Mouse (Mus musculus) forebrain, embryonic 15.5 days (tissue): ENCODE results near the gene Epor. TPM values are rescaled to one million over a fixed set of nuclear protein-coding genes. Genes with fewer than 3 reads are reported as not detected.

Experiments used
- ATAC-seq: fragments of 200-750 bp; cut with Nextera tagmentation; replicated peaks from 2 replicates; pipeline ENCODE4 v1.8.0; 2017; ENCODE audit warnings: mild to moderate bottlenecking, moderate TSS enrichment, moderate library complexity
- H3K27ac ChIP-seq: fragments of 300-500 bp; sonication (generic); replicated peaks from 2 replicates; pipeline ENCODE4 v1.5.1; 2015; ENCODE audit warnings: mild to moderate bottlenecking, inconsistent platforms
- H3K27me3 ChIP-seq: fragments of 300-500 bp; sonication (generic); 2 replicates; pipeline ENCODE4 v1.6.1; 2015; ENCODE audit warnings: inconsistent platforms
- H3K36me3 ChIP-seq: fragments of 300-500 bp; sonication (generic); 2 replicates; pipeline ENCODE4 v1.6.1; 2015; ENCODE audit warnings: mild to moderate bottlenecking, inconsistent platforms
- H3K4me1 ChIP-seq: fragments of 300-500 bp; sonication (generic); 2 replicates; pipeline ENCODE4 v1.6.1; 2015; ENCODE audit warnings: inconsistent platforms
- H3K4me2 ChIP-seq: fragments of 300-500 bp; sonication (generic); replicated peaks from 2 replicates; pipeline ENCODE4 v1.6.1; 2015; ENCODE audit warnings: mild to moderate bottlenecking, inconsistent platforms
- H3K4me3 ChIP-seq: fragments of 300-500 bp; sonication (generic); 2 replicates; pipeline ENCODE4 v1.5.1; 2015; ENCODE audit warnings: mild to moderate bottlenecking, inconsistent platforms
- H3K9ac ChIP-seq: fragments of 300-500 bp; sonication (generic); replicated peaks from 2 replicates; pipeline ENCODE4 v1.6.1; 2015; ENCODE audit warnings: mild to moderate bottlenecking, inconsistent platforms
- H3K9me3 ChIP-seq: fragments of 300-500 bp; sonication (generic); 2 replicates; pipeline ENCODE4 v1.6.1; 2016; ENCODE audit warnings: inconsistent platforms
- WGBS: fragments of 180-500 bp; shearing (Covaris S2); methylation state at CpG from one replicate; pipeline ENCODE4 v1.1.7; 2015; ENCODE audit warnings: mixed read lengths; 5-methylcytosine and 5-hydroxymethylcytosine counted together
- polyA plus RNA-seq: library from polyadenylated mRNA; unstranded; fragments of >200 nt; fragmentation: Nextera tagmentation; extraction: Ambion mirVana; gene quantifications from 2 replicates; pipeline ENCODE4 v1.2.1, GENCODE M21; 2015

The Epor gene
- 1.7 and 1.8 TPM in 2 replicates for polyA plus RNA-seq

DNA sequence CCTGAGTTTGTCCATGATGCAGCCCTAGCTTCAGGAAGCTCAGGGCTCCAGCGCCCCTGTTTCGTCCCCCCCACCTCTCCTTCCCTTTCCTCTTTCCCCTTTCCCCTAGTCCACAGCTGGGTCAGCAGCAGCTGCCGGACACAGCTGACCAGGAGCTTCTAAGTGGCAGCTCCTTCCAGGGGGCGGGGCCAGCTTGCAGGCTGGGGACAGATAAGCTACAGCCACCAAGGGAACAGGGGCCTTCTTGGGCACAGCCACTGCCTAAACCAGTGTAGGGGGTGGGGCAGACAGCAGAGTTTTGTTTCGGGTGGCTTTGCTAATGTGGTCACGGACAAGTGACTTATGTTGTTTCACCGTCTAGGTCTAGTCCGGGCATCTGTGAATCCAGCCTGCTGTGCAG, at the start of gene Epor:
Gene Epor, minus strand, starts transcription at position 90 of the 400 bp plus-strand sequence.
- Histone ChIP-seq H3K27ac (no peak within 1 kb of the TSS), H3K4me1 (peaks cover 20% of the 10 kb centered on the region), H3K9me3 (no peaks in the 10 kb centered on the region), H3K9ac (peak within 1 kb of the TSS; percentile 18; the same call in 1 of the 2 replicates), H3K36me3 (0 out of 2 replicates have a peak, but pooled peaks cover 3% of the 10 kb centered on the region), H3K4me3 (peak within 1 kb of the TSS; percentile 39), H3K4me2 (peak within 1 kb of the TSS; percentile 58), H3K27me3 (peaks cover 51% of the 10 kb centered on the region)
- ATAC-seq: no peak
- WGBS: 20% methylated on average over 8 of the region's 8 CpGs

DNA sequence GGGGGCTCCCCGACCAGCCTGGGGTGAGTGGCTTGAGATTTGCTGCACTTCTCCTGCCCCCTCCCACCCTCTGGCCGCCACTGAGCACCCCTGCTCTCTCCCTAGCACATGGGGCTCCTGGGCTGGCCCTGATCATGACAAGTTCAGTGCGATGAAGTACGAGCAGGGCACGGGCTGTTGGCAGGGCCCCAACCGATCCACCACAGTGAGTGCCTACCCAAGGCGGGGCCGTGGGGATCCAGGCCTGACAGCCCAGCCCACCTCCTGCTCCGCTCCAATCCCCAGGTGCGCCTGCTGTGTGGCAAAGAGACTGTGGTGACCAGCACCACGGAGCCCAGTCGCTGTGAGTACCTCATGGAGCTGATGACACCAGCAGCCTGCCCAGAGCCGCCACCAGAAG, 49.4 kb upstream of the Epor start:
- Histone ChIP-seq H3K36me3 (peaks cover 81% of the 10 kb centered on the region), H3K4me3 (no peak overlapping the region), H3K27me3 (no peaks in the 10 kb centered on the region), H3K9ac (no peak overlapping the region), H3K27ac (no peak overlapping the region), H3K4me1 (no peaks in the 10 kb centered on the region), H3K9me3 (no peaks in the 10 kb centered on the region), H3K4me2 (no peak overlapping the region)
- 92% methylated on average over 13 of the region's 13 CpGs for WGBS
- ATAC-seq: no peak

DNA sequence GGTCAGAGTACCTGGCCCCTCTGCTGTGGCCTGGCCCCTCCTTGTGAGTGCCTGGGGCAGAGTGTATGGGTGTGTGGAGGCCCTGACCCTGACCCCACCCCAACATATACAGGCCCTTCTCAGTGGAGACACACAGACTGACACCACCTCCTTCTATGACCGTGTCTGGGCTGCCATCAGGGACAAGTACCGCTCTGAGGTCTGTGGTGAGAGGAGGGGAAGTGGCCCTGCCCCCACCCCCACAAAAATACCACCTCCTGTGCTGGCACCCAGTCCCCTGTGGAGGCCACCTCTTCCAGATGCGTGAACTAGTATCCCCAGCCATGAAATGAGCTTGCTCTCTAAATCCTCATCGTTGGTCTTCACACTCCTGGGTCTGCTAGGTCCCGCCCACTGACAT, 47.7 kb upstream of the Epor start:
- Histone ChIP-seq H3K9me3 (no peaks in the 10 kb centered on the region), H3K27me3 (no peaks in the 10 kb centered on the region), H3K27ac (no peak overlapping the region), H3K4me3 (no peak overlapping the region), H3K4me1 (0 out of 2 replicates have a peak, but pooled peaks cover under 1% of the 10 kb centered on the region), H3K36me3 (peaks cover 84% of the 10 kb centered on the region), H3K9ac (no peak overlapping the region), H3K4me2 (no peak overlapping the region)
- ATAC-seq: 0 out of 2 replicates have a peak, but pooled peaks have one; percentile 17
- 86% methylated on average over 5 of the region's 5 CpGs for WGBS

DNA sequence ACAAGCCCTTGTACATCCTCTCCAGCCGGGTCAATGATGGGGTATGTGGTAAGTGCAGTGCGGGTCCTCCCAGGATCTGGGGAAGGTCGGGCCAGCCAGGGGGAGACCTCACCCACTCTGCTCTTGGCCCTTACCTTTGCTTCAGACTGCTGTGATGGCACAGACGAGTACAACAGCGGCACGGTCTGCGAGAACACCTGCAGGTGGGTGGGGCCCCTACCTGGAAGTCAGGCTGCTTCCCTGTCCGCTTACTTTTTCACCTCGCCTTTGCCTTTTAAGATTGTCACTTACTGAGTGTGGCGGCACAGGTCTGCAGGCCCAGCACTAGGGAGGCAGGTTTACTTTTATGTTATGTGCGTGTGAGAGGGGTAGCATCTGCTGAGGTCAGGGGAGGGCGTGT, 41.2 kb upstream of the Epor start:
- peaks cover 37% of the 10 kb centered on the region for H3K36me3 ChIP-seq
- 95% methylated on average over 12 of the region's 12 CpGs for WGBS
- peaks cover 34% of the 10 kb centered on the region for H3K4me1 ChIP-seq
- no peak overlapping the region for H3K4me2 ChIP-seq
- H3K4me3 ChIP-seq: no peak overlapping the region
- H3K27me3 ChIP-seq: no peaks in the 10 kb centered on the region
- no peak for ATAC-seq
- no peak overlapping the region for H3K27ac ChIP-seq
- no peak overlapping the region for H3K9ac ChIP-seq
- H3K9me3 ChIP-seq: no peaks in the 10 kb centered on the region

DNA sequence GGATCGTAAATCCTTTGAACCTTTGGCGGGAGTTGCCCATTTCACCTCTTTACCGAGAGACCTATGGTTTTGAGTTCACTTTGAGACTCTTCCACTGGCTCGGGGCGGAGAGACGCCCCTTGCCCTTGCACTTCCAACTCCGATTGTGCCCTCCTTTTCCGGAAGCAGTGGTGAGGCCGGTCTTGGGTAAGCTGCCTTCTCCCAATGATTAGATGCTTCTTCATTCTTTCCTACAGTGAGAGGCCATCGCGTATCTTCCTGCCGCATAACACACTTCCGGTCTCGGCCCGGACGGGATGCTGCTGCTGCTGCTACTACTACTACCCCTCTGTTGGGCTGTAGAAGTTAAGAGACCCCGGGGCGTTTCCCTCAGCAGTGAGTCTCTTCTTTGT, 39.9 kb upstream of the Epor start:
- Histone ChIP-seq H3K4me3 (peak overlapping the region; percentile 47), H3K4me2 (peak overlapping the region; percentile 75), H3K27ac (peak overlapping the region; percentile 66), H3K9me3 (no peaks in the 10 kb centered on the region), H3K9ac (peak overlapping the region; percentile 61), H3K27me3 (no peaks in the 10 kb centered on the region), H3K4me1 (peaks cover 34% of the 10 kb centered on the region), H3K36me3 (peaks cover 23% of the 10 kb centered on the region)
- ATAC-seq: peak; percentile 14
- 0% methylated on average over 18 of the region's 18 CpGs for WGBS

DNA sequence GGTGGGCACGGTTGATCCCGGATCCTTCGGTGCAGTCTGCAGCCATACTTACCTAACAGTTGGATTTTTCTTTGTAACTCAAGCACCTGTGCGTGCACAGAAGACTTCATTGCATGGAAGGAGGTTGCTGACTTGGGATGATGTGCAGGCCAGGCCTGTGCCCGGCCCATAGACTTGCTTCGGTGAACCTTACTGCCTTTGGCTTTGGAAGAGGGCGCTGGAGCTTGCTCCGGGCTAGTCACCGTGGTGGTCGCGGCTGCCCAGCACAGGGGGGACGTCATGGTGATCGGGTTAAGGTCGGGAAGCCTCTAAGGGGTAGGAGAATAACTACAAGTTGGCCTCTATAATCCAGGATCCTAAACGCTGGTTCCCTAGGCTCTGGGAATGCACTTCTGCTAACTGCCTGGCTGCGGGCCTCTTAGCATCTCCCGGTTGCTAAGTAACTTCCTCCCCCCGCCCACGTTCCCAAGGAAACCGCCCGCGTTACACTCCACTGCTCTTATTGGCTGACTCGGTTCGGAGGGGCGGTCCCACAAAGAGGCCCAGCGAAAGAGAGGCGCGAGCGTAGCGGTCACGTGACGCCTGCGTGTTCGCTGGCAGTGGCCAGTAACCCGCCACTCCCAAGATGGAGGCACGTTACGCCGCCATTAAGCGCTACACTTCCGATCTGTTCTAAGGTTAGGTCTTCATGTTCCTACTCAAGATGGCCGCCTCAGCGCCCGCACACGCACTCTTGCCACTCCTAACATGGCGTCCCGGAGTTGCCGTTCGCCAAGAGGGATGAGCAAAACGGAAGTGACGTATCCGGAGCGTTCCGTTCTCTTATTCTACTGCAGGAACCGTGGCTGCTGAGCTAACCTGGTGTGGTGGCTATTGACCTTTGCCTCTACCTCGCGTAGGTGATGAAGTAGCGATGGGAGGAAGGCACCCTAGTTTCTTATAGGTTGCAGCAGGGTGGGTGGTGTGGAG, 39.2 kb upstream of the Epor start, which contains the start of the genes Ccdc151 and Prkcsh:
Gene Ccdc151, minus strand, starts transcription at position 441 of the 969 bp plus-strand sequence.
Gene Prkcsh, plus strand, starts transcription at position 613 of the 969 bp plus-strand sequence.
- Histone ChIP-seq H3K9ac (peak within 1 kb of the TSS; percentile 61), H3K9me3 (no peaks in the 10 kb centered on the region), H3K27me3 (no peaks in the 10 kb centered on the region), H3K4me3 (peak within 1 kb of the TSS; percentile 47), H3K4me2 (peak within 1 kb of the TSS; percentile 75), H3K4me1 (peaks cover 34% of the 10 kb centered on the region), H3K27ac (peak within 1 kb of the TSS; percentile 66), H3K36me3 (peaks cover 18% of the 10 kb centered on the region; the same call in 1 of the 2 replicates)
- peak; percentile 99 for ATAC-seq
- 5% methylated on average over 57 of the region's 57 CpGs for WGBS

DNA sequence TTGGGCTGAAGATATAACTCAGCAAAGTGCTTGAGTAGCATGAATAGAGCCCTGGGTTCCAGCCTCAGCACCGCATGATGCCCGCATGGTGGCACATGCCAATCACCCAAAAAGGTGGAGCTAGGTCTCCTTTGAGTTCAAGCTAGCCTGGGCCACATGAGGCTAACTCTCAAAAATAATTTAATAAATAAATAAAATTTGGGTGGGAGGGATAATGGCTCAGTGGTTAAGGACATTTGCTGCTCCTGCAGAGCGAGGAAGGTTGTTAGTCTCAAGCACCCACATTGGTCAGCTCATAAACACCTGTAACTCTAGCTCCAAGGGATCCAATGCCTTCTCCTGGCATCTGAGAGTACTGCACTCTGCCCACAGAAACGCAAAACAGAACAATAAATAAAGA, 38.3 kb upstream of the Epor start:
- no peaks in the 10 kb centered on the region for H3K9me3 ChIP-seq
- no peaks in the 10 kb centered on the region for H3K27me3 ChIP-seq
- H3K4me2 ChIP-seq: no peak overlapping the region
- H3K27ac ChIP-seq: no peak overlapping the region
- peaks cover 12% of the 10 kb centered on the region; the same call in 1 of the 2 replicates for H3K36me3 ChIP-seq
- peaks cover 34% of the 10 kb centered on the region for H3K4me1 ChIP-seq
- H3K9ac ChIP-seq: no peak overlapping the region
- 84% methylated on average over 4 of the region's 4 CpGs for WGBS
- ATAC-seq: no peak
- H3K4me3 ChIP-seq: no peak overlapping the region

DNA sequence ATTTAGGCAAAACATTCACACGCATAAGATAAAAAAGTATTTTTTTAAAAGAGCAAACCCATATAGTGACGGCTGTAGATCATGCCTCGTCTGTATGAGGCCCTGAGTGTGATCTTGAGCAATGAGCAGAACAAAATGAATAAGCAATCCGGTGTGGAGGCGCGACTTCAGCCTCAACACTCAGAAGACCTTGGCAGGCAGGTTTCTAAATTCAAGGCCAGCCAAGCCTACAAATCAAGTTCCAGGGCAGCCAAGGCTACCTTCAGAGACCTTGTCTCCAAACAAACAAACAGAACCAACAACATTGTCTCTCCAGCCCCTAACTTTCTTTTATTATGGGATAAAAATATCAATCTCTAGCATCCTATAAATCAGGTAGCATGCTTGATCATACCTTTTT, 37.0 kb upstream of the Epor start:
- no peak overlapping the region for H3K4me3 ChIP-seq
- 0 out of 2 replicates have a peak, but pooled peaks cover 6% of the 10 kb centered on the region for H3K36me3 ChIP-seq
- WGBS: 93% methylated on average over 6 of the region's 6 CpGs
- H3K4me2 ChIP-seq: no peak overlapping the region
- H3K27ac ChIP-seq: no peak overlapping the region
- H3K4me1 ChIP-seq: peaks cover 27% of the 10 kb centered on the region
- no peaks in the 10 kb centered on the region for H3K9me3 ChIP-seq
- ATAC-seq: no peak
- H3K27me3 ChIP-seq: no peaks in the 10 kb centered on the region
- no peak overlapping the region for H3K9ac ChIP-seq

DNA sequence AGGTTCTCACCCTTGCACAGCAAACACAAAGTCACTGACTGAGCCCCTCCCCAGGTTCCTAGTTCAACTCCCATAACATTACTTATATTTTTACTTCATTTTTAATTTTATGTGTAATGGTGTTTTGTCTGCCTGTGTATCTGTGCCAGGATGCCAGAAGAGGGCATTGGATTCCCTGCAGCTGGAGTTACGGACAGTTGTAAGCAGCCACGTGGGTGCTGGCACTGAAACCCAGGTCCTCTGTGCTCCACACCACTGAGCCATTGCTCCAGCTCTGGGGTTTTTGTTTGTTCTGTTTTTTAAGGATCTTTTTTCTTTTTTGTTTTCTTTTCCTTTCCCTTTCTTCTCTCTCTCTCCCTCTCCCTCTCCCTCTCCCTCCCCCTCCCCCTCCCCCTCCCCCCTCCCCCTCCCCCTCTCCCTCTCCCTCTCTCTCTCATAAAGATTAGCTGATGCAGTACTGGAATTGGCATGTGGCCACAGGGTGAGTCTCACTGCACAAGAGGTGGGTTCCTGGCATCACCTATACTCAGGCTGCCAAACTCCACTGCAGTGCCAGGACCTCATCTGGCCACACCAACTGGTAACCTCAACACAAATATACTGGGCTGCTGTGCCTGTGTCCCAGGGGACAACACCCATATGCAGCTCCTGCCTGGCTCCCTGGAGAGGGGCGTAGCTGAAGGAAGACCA, 33.0 kb upstream of the Epor start:
- Histone ChIP-seq H3K4me2 (no peak overlapping the region), H3K4me1 (no peaks in the 10 kb centered on the region), H3K9me3 (no peaks in the 10 kb centered on the region), H3K4me3 (no peak overlapping the region), H3K27me3 (peaks cover 3% of the 10 kb centered on the region; the same call in 1 of the 2 replicates), H3K9ac (no peak overlapping the region), H3K27ac (no peak overlapping the region), H3K36me3 (no peaks in the 10 kb centered on the region)
- no peak for ATAC-seq
- WGBS: 88% methylated on average over 3 of the region's 3 CpGs

DNA sequence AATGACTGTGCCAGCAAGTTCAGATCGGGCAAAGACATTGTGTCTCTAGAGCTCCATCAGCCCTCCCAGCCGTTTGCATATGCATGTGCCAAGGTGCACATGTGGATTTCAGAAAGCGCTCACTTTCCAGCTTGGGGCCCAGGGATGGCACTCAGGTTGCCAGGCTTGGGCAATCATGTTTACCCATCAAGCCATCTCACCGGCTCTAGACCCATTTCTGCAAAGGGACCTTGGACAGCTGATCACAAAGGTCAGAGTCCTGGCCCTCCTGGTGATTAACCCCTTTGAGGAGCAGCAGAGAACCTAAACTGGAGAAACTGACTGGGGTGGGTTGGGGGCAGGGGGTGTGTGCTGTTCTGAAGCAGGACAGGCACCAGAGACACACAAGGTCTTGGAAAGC, 28.9 kb upstream of the Epor start:
- Histone ChIP-seq H3K9ac (no peak overlapping the region), H3K27ac (no peak overlapping the region), H3K4me1 (peaks cover 22% of the 10 kb centered on the region), H3K9me3 (no peaks in the 10 kb centered on the region), H3K36me3 (no peaks in the 10 kb centered on the region), H3K4me3 (no peak overlapping the region), H3K27me3 (peaks cover 44% of the 10 kb centered on the region), H3K4me2 (no peak overlapping the region)
- no peak for ATAC-seq
- 74% methylated on average over 4 of the region's 4 CpGs for WGBS

DNA sequence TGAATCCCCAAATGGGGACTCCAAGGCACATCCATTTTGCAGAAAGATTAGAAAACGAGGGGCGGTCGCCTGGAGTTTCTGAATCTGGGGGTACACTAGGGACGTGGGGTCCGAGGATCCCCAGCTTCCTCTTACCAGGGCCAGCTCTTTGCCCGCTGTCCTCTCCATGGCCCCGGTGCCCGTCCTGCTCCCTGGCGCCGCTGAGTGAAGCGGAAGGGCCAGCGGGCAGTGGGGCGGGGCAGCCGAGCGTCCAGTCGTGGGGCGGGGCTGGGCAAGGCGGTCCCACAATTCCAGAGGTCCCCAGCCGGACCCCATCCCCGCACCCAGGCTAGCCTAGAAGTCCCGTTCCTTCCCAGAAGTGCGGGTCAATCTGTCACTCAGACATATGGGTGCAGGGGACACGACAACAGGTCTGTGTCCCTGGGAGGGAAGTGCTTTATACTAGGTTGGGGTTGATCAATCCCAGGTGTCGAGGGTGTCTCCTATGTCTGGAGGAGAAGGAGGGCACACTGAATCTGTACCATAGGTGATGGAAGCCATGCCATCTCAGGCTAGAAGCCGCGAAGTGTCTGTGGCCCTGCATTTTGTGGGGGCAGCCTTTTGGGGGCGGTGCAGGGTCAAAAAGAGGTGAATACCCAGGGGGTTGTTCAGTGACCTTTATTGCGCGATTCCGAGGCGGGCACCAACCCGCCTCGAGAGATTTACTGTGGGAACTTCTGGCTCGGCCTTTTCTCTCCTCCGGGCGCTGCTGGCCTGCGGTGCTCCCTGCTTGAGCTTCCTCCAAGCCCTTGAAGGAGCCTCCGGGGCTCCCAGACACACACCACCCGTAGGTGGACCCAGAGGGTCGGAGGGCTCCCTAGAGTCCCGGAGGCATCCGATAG, 26.2 kb upstream of the Epor start, which contains the start of gene Rgl3:
Gene Rgl3, minus strand, starts transcription at position 217 of the 881 bp plus-strand sequence.
- peak within 1 kb of the TSS; percentile 22; the same call in 1 of the 2 replicates for H3K9ac ChIP-seq
- H3K36me3 ChIP-seq: no peaks in the 10 kb centered on the region
- H3K27ac ChIP-seq: no peak within 1 kb of the TSS
- H3K27me3 ChIP-seq: peaks cover 54% of the 10 kb centered on the region
- ATAC-seq: peak; percentile 42; the same call in 1 of the 2 replicates
- no peaks in the 10 kb centered on the region for H3K9me3 ChIP-seq
- H3K4me3 ChIP-seq: peak within 1 kb of the TSS; percentile 30
- peaks cover 22% of the 10 kb centered on the region for H3K4me1 ChIP-seq
- H3K4me2 ChIP-seq: peak within 1 kb of the TSS; percentile 50
- 1% methylated on average over 42 of the region's 42 CpGs for WGBS
